In the genomic region with DNA sequence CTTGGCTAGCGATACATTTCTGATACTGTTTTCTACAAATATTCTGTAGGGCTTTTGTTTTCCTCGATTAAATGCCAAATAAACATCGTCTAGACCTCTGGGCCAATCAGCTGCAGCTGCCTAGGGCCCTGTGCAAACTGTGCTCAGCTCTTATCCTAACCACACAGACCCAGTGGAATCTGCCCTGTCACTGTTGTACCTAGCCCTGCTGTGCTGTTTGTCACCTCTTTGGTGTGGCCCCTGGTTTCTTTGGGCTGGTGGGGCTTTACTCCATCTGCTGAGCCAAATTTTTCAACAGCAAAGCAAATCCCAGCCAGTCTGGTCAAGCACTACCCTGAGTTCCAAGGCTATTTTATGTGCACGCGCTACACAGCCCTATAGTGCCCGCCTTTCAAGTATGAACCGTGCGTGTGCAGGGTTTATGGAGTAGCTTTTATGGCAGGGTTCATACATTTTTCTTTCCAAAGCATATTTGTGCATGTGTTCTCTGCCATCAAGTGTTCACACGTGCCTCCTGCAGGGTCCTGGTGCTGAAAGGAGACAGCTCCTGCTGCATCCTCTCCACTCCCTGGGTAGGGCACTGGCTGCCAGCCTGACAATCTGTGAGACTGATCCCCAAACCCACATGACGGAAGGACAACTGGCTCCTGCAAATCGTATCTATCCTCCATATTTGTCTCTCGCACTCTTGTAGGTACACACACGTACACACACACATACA, we compare ENCODE assay signal across 18 mouse cellular contexts. TPM values are rescaled to one million over a fixed set of nuclear protein-coding genes. Genes with fewer than 3 reads are reported as not detected.
A peak's percentile ranks its signal among the peaks of the same experiment; 100 is the strongest.
DNase-seq lines count a peak whose midpoint lies in the region; ATAC-seq and TF ChIP-seq lines count a peak whose summit lies in the region.
"Had no signal": no experiment of that assay in that cellular context is flagged by ENCODE, and none has a peak within 500 bp of the region (broad histone marks: within the 10 kb centered on the region; RNA-seq: fewer than 3 reads in every experiment).

No protein-coding gene starts in this region.

- peak; percentile 87 for ATAC-seq in heart, embryonic 11.5 days (replicated peaks; ENCODE audit: insufficient number of reproducible peaks, low FRiP score, low TSS enrichment)
- ATAC-seq in erythroblast, adult 5-6 weeks (replicated peaks; ENCODE audit: low FRiP score, poor library complexity, severe bottlenecking): peak; percentile 77
- ATAC-seq in megakaryocyte progenitor cell, adult 5-6 weeks (replicated peaks; ENCODE audit: poor library complexity): peak; percentile 81
- ATAC-seq: hindbrain, embryonic 16.5 days had no signal

- no peaks in the 10 kb centered on the region; the same call in 1 of the 2 replicates for H3K79me2 ChIP-seq in MEL (ENCODE audit: control insufficient read depth, insufficient read depth, low read length, poor library complexity)

- DNase-seq in heart, adult 8-10 months (ENCODE audit: low spot score): no peak
- peak; percentile 96 for DNase-seq in MEL (ENCODE audit: low read depth, low spot score)
- no peak for DNase-seq in left cerebral cortex, adult 9 months (ENCODE audit: low spot score in 2 of 2)
- DNase-seq in layer of hippocampus, postnatal 14 days (ENCODE audit: low spot score in 2 of 2): no peak
- DNase-seq in thymus, adult 2 months: no peak
- DNase-seq: adrenal gland, postnatal 36 days; kidney, postnatal 14 days had no signal

- TF ChIP-seq EP300 in MEL (IDR thresholded peaks at IDR 0.05; ENCODE audit: low read depth in 1 of 2, low read length in 2 of 2): peak; percentile 78 to 88

- peaks cover 37% of the 10 kb centered on the region for H3K27me3 ChIP-seq in heart, embryonic 11.5 days (ENCODE audit: control insufficient read depth, insufficient read depth, low read length)
- H3K27me3 ChIP-seq in MEL (ENCODE audit: control insufficient read depth in 1 of 2, insufficient read depth in 2 of 2, low read length in 2 of 2): no peaks in the 10 kb centered on the region
- H3K27me3 ChIP-seq in thymus, adult 2 months (ENCODE audit: control insufficient read depth, insufficient read depth, low read length): peaks cover 3% of the 10 kb centered on the region; the same call in 1 of the 2 replicates

- TF ChIP-seq CTCF in MEL (IDR thresholded peaks at IDR 0.05 in 2 of 3, conservative IDR thresholded peaks at IDR 0.05 in 1 of 3; ENCODE audit: control insufficient read depth in 1 of 3, insufficient read depth in 1 of 3, low read depth in 2 of 3, low read length in 3 of 3, poor library complexity in 1 of 3, severe bottlenecking in 1 of 3): no peak
- no peak for TF ChIP-seq CTCF in thymus, adult 2 months (IDR thresholded peaks at IDR 0.05; ENCODE audit: borderline replicate concordance, control insufficient read depth, extremely low read depth, insufficient read depth, low read length, poor library complexity)

- peak in 1 of 2 experiments; percentile 25; a peak in 1 of 4 replicates for TF ChIP-seq POLR2A in MEL (IDR thresholded peaks at IDR 0.05; ENCODE audit: control insufficient read depth in 1 of 2, insufficient read depth in 1 of 2, low read depth in 1 of 2, low read length in 2 of 2, poor library complexity in 1 of 2)
- TF ChIP-seq POLR2A in thymus, adult 2 months (IDR thresholded peaks at IDR 0.05; ENCODE audit: control insufficient read depth, extremely low read depth, insufficient read depth, low read length, poor library complexity): no peak

- H3K9ac ChIP-seq in heart, embryonic 11.5 days (ENCODE audit: low read depth, low read length): 0 out of 2 replicates have a peak overlapping the region, but pooled peaks have one; percentile 39
- peak overlapping the region; percentile 46 for H3K9ac ChIP-seq in MEL (ENCODE audit: control insufficient read depth, low read depth, low read length, poor library complexity, severe bottlenecking)

- peaks cover 6% of the 10 kb centered on the region; the same call in 1 of the 2 replicates for H3K4me1 ChIP-seq in heart, embryonic 11.5 days (ENCODE audit: control insufficient read depth, insufficient read depth, low read length)
- H3K4me1 ChIP-seq in MEL (ENCODE audit: control insufficient read depth in 1 of 2, insufficient read depth in 2 of 2, low read length in 2 of 2): peaks cover 7 to 27% of the 10 kb centered on the region in 2 experiments
- no peaks in the 10 kb centered on the region for H3K4me1 ChIP-seq in thymus, adult 2 months (replicated peaks; ENCODE audit: control insufficient read depth, insufficient read depth, low read length)

- whole genome bisulfite sequencing in heart, embryonic 11.5 days (ENCODE audit: insufficient replicate concordance): 73% methylated on average over 13 of the region's 13 CpGs
- 75% methylated on average over 13 of the region's 13 CpGs for WGBS in thymus, adult 2 months

- TF ChIP-seq RAD21 in MEL (IDR thresholded peaks at IDR 0.05; ENCODE audit: low read depth, low read length): no peak

- peak overlapping the region; percentile 43 for H3K4me2 ChIP-seq in heart, embryonic 11.5 days

- no peaks in the 10 kb centered on the region for H3K9me3 ChIP-seq in heart, embryonic 11.5 days (replicated peaks; ENCODE audit: control insufficient read depth, low read length)
- no peaks in the 10 kb centered on the region for H3K9me3 ChIP-seq in MEL (replicated peaks; ENCODE audit: insufficient read depth, low read length)
- H3K9me3 ChIP-seq: forebrain, embryonic 12.5 days had no signal

- peak overlapping the region; percentile 92 for H3K27ac ChIP-seq in heart, embryonic 11.5 days (ENCODE audit: low read depth, low read length)
- H3K27ac ChIP-seq in MEL (ENCODE audit: control insufficient read depth, low read depth, low read length): peak overlapping the region; percentile 73
- no peak overlapping the region for H3K27ac ChIP-seq in thymus, adult 2 months (ENCODE audit: control insufficient read depth, insufficient read depth, low read length)
- H3K27ac ChIP-seq: forebrain, embryonic 12.5 days had no signal

- no peaks in the 10 kb centered on the region for H3K36me3 ChIP-seq in heart, embryonic 11.5 days (ENCODE audit: control insufficient read depth, insufficient read depth, low read length)
- peaks cover 0 to 22% of the 10 kb centered on the region in 2 experiments; a peak in 2 of 4 replicates for H3K36me3 ChIP-seq in MEL (ENCODE audit: control insufficient read depth in 1 of 2, insufficient read depth in 2 of 2, low read length in 2 of 2)
- H3K36me3 ChIP-seq in thymus, adult 2 months (ENCODE audit: control insufficient read depth, insufficient read depth, low read length): no peaks in the 10 kb centered on the region
- H3K36me3 ChIP-seq: forebrain, embryonic 12.5 days had no signal

- H3K4me3 ChIP-seq in heart, embryonic 11.5 days (ENCODE audit: low read depth, low read length): peak overlapping the region; percentile 16; the same call in 1 of the 2 replicates
- H3K4me3 ChIP-seq in MEL (ENCODE audit: control insufficient read depth in 1 of 2, insufficient read depth in 1 of 2, low read depth in 2 of 2, low read length in 2 of 2): peak overlapping the region; percentile 45 to 52
- no peak overlapping the region for H3K4me3 ChIP-seq in thymus, adult 2 months (ENCODE audit: control insufficient read depth, insufficient read depth, low read length)

RNA-seq across cellular contexts. Expression of a gene that starts 1.5 kb away (rescaled TPM):
- 0.74 and 1.6 TPM in 2 replicates for polyA plus RNA-seq in heart, embryonic 11.5 days (2014; fragmentation: Nextera tagmentation; extraction: Ambion mirVana)
- not detected for total RNA-seq in heart, adult 8-10 months (2022)
- total RNA-seq in MEL (2012; rRNA removed): 4.0 and 5.7 TPM in 2 replicates
- polyA plus RNA-seq in MEL (2012; ENCODE audit: insufficient read depth in 1 of 2, insufficient read length in 2 of 2, low read depth in 1 of 2, low replicate concordance in 2 of 2, missing spikeins in 1 of 2): 10 to 100 TPM in 1 of 2 experiments, not detected in 1; 14.1 TPM
- total RNA-seq in erythroblast, adult 5-6 weeks (2015; ENCODE audit: low replicate concordance): 320 and 369 TPM in 2 replicates
- 372 and 438 TPM in 2 replicates for total RNA-seq in erythroblast, adult 5-6 weeks (2017; ENCODE audit: low replicate concordance)
- 1.8 and 3.5 TPM in 2 replicates for total RNA-seq in megakaryocyte progenitor cell, adult 5-6 weeks (2015)
- total RNA-seq in megakaryocyte progenitor cell, adult 5-6 weeks (2017): 0.27 and 1.2 TPM in 2 replicates
- total RNA-seq in layer of hippocampus, postnatal 14 days (2021): not detected
- polyA plus RNA-seq in thymus, adult 2 months (2012; rRNA removed): 0.59 and 0.75 TPM in 2 replicates
- total RNA-seq: adrenal gland, postnatal 36 days had no signal
- polyA plus RNA-seq: gonadal fat pad, adult 2 months; small intestine, adult 2 months; urinary bladder, adult 2 months had no signal

RNA-seq across cellular contexts. Expression of a gene that starts 11.5 kb away (rescaled TPM):
- not detected in 2 replicates for polyA plus RNA-seq in heart, embryonic 11.5 days (2014; fragmentation: Nextera tagmentation; extraction: Ambion mirVana)
- not detected for total RNA-seq in heart, adult 8-10 months (2022)
- total RNA-seq in MEL (2012; rRNA removed): not detected in 2 replicates
- polyA plus RNA-seq in MEL (2012; ENCODE audit: insufficient read depth in 1 of 2, insufficient read length in 2 of 2, low read depth in 1 of 2, low replicate concordance in 2 of 2, missing spikeins in 1 of 2): not detected
- 3.5 TPM in 1 of 2 replicates, not detected in the other for total RNA-seq in erythroblast, adult 5-6 weeks (2015; ENCODE audit: low replicate concordance)
- not detected in 2 replicates for total RNA-seq in erythroblast, adult 5-6 weeks (2017; ENCODE audit: low replicate concordance)
- not detected in 2 replicates for total RNA-seq in megakaryocyte progenitor cell, adult 5-6 weeks (2015)
- not detected in 2 replicates for total RNA-seq in megakaryocyte progenitor cell, adult 5-6 weeks (2017)
- total RNA-seq in layer of hippocampus, postnatal 14 days (2021): not detected
- 0.58 TPM in 1 of 2 replicates, not detected in the other for polyA plus RNA-seq in thymus, adult 2 months (2012; rRNA removed)
- total RNA-seq: adrenal gland, postnatal 36 days; neutrophil, adult 5-6 weeks had no signal
- polyA plus RNA-seq: forebrain, embryonic 12.5 days; gonadal fat pad, adult 2 months; hindbrain, embryonic 16.5 days; limb, embryonic 11.5 days; midbrain, embryonic 11.5 days; small intestine, adult 2 months; urinary bladder, adult 2 months had no signal

RNA-seq across cellular contexts. Expression of a gene that starts 16.8 kb away (rescaled TPM):
- polyA plus RNA-seq in heart, embryonic 11.5 days (2014; fragmentation: Nextera tagmentation; extraction: Ambion mirVana): not detected in 2 replicates
- total RNA-seq in heart, adult 8-10 months (2022): not detected
- total RNA-seq in MEL (2012; rRNA removed): not detected in 2 replicates
- polyA plus RNA-seq in MEL (2012; ENCODE audit: insufficient read depth in 1 of 2, insufficient read length in 2 of 2, low read depth in 1 of 2, low replicate concordance in 2 of 2, missing spikeins in 1 of 2): not detected
- total RNA-seq in erythroblast, adult 5-6 weeks (2015; ENCODE audit: low replicate concordance): 0.38 and 1.0 TPM in 2 replicates
- total RNA-seq in erythroblast, adult 5-6 weeks (2017; ENCODE audit: low replicate concordance): 0.42 and 1.0 TPM in 2 replicates
- total RNA-seq in megakaryocyte progenitor cell, adult 5-6 weeks (2015): not detected in 2 replicates
- total RNA-seq in megakaryocyte progenitor cell, adult 5-6 weeks (2017): not detected in 2 replicates
- not detected for total RNA-seq in layer of hippocampus, postnatal 14 days (2021)
- 0.07 TPM in 1 of 2 replicates, not detected in the other for polyA plus RNA-seq in thymus, adult 2 months (2012; rRNA removed)
- total RNA-seq: adrenal gland, postnatal 36 days; neutrophil, adult 5-6 weeks had no signal
- polyA plus RNA-seq: forebrain, embryonic 12.5 days; gonadal fat pad, adult 2 months; hindbrain, embryonic 16.5 days; limb, embryonic 11.5 days; midbrain, embryonic 11.5 days; small intestine, adult 2 months; urinary bladder, adult 2 months had no signal

RNA-seq across cellular contexts. Expression of a gene that starts 25.9 kb away (rescaled TPM):
- not detected in 2 replicates for polyA plus RNA-seq in heart, embryonic 11.5 days (2014; fragmentation: Nextera tagmentation; extraction: Ambion mirVana)
- total RNA-seq in heart, adult 8-10 months (2022): 1 to 10 TPM; 3.2 to 9.2 (median 6.2) TPM
- total RNA-seq in MEL (2012; rRNA removed): not detected in 2 replicates
- polyA plus RNA-seq in MEL (2012; ENCODE audit: insufficient read depth in 1 of 2, insufficient read length in 2 of 2, low read depth in 1 of 2, low replicate concordance in 2 of 2, missing spikeins in 1 of 2): not detected
- total RNA-seq in erythroblast, adult 5-6 weeks (2015; ENCODE audit: low replicate concordance): not detected in 2 replicates
- not detected in 2 replicates for total RNA-seq in erythroblast, adult 5-6 weeks (2017; ENCODE audit: low replicate concordance)
- total RNA-seq in megakaryocyte progenitor cell, adult 5-6 weeks (2015): not detected in 2 replicates
- total RNA-seq in megakaryocyte progenitor cell, adult 5-6 weeks (2017): not detected in 2 replicates
- total RNA-seq in layer of hippocampus, postnatal 14 days (2021): not detected
- 3.7 and 5.3 TPM in 2 replicates for polyA plus RNA-seq in thymus, adult 2 months (2012; rRNA removed)
- total RNA-seq: adrenal gland, postnatal 36 days; neutrophil, adult 5-6 weeks had no signal
- polyA plus RNA-seq: forebrain, embryonic 12.5 days; gonadal fat pad, adult 2 months; hindbrain, embryonic 16.5 days; limb, embryonic 11.5 days; midbrain, embryonic 11.5 days; urinary bladder, adult 2 months had no signal

RNA-seq across cellular contexts. Expression of a gene that starts 39.1 kb away (rescaled TPM):
- polyA plus RNA-seq in heart, embryonic 11.5 days (2014; fragmentation: Nextera tagmentation; extraction: Ambion mirVana): not detected in 2 replicates
- not detected for total RNA-seq in heart, adult 8-10 months (2022)
- total RNA-seq in MEL (2012; rRNA removed): not detected in 2 replicates
- polyA plus RNA-seq in MEL (2012; ENCODE audit: insufficient read depth in 1 of 2, insufficient read length in 2 of 2, low read depth in 1 of 2, low replicate concordance in 2 of 2, missing spikeins in 1 of 2): not detected
- total RNA-seq in erythroblast, adult 5-6 weeks (2015; ENCODE audit: low replicate concordance): not detected in 2 replicates
- total RNA-seq in erythroblast, adult 5-6 weeks (2017; ENCODE audit: low replicate concordance): not detected in 2 replicates
- not detected in 2 replicates for total RNA-seq in megakaryocyte progenitor cell, adult 5-6 weeks (2015)
- not detected in 2 replicates for total RNA-seq in megakaryocyte progenitor cell, adult 5-6 weeks (2017)
- total RNA-seq in layer of hippocampus, postnatal 14 days (2021): not detected
- not detected in 2 replicates for polyA plus RNA-seq in thymus, adult 2 months (2012; rRNA removed)
- total RNA-seq: adrenal gland, postnatal 36 days; neutrophil, adult 5-6 weeks had no signal
- polyA plus RNA-seq: forebrain, embryonic 12.5 days; gonadal fat pad, adult 2 months; hindbrain, embryonic 16.5 days; limb, embryonic 11.5 days; midbrain, embryonic 11.5 days; small intestine, adult 2 months; urinary bladder, adult 2 months had no signal

Comparison
In these comparisons a context has a peak if more than half of its experiments do, and no peak if none do; other contexts are left out.
1. RNA of a gene that starts 1.5 kb away (total RNA-seq): 320 to 438 TPM in erythroblast, adult 5-6 weeks; 4.0 to 5.7 TPM in MEL, 0.27 to 3.5 TPM in megakaryocyte progenitor cell, adult 5-6 weeks, not detected in heart, adult 8-10 months and not detected in layer of hippocampus, postnatal 14 days; every median in the first group is over 10 times any median in the second.
2. Peak in every context shown above with its lines, with median percentiles within 50 percentile points of each other: ATAC-seq.